ENCODE assay signal across 16 mouse cellular contexts in genomic region chr10:12852416-12853195, GRCm38 (mm10). TPM values are rescaled to one million over a fixed set of nuclear protein-coding genes. Genes with fewer than 3 reads are reported as not detected.
DNase-seq lines count a peak whose midpoint lies in the region; ATAC-seq and TF ChIP-seq lines count a peak whose summit lies in the region.
"Had no signal": no experiment of that assay in that cellular context is flagged by ENCODE, and none has a peak within 500 bp of the region (broad histone marks: within the 10 kb centered on the region; RNA-seq: fewer than 3 reads in every experiment).

No protein-coding gene starts in this region.

- TF ChIP-seq CTCF in liver, postnatal 0 days (IDR thresholded peaks at IDR 0.05; ENCODE audit: low read depth): no peak

- peaks cover 10% of the 10 kb centered on the region for H3K4me1 ChIP-seq in kidney, embryonic 14.5 days (ENCODE audit: control insufficient read depth, insufficient read depth, low read length)
- H3K4me1 ChIP-seq in liver, postnatal 0 days (ENCODE audit: insufficient read depth): peaks cover 11% of the 10 kb centered on the region; the same call in 1 of the 2 replicates

- ATAC-seq in granulocyte monocyte progenitor cell, adult 5-6 weeks (replicated peaks; ENCODE audit: poor library complexity, severe bottlenecking): 0 out of 2 replicates have a peak, but pooled peaks have one; percentile 7
- 0 out of 2 replicates have a peak, but pooled peaks have one; percentile 21 for ATAC-seq in kidney, embryonic 14.5 days (ENCODE audit: low FRiP score, low TSS enrichment)
- peak; percentile 79 for ATAC-seq in liver, postnatal 0 days
- no peak for ATAC-seq in activated CD4-positive, CD25-positive, alpha-beta regulatory T cell, adult 4 months
- ATAC-seq: forebrain, embryonic 13.5 days; hindbrain, embryonic 16.5 days; midbrain, embryonic 16.5 days had no signal

- H3K36me3 ChIP-seq in kidney, embryonic 14.5 days (ENCODE audit: control insufficient read depth, insufficient read depth, low read length): no peaks in the 10 kb centered on the region
- H3K36me3 ChIP-seq in liver, postnatal 0 days (replicated peaks; ENCODE audit: insufficient read depth, low read length): no peaks in the 10 kb centered on the region

- TF ChIP-seq EP300 in liver, postnatal 0 days (IDR thresholded peaks at IDR 0.05; ENCODE audit: low read depth): no peak

- 0 out of 2 replicates have a peak, but pooled peaks cover 2% of the 10 kb centered on the region for H3K9me3 ChIP-seq in kidney, embryonic 14.5 days (ENCODE audit: control insufficient read depth, low read length)
- H3K9me3 ChIP-seq in liver, postnatal 0 days (ENCODE audit: low read length): no peaks in the 10 kb centered on the region
- H3K9me3 ChIP-seq: embryonic facial prominence, embryonic 15.5 days; forebrain, embryonic 13.5 days had no signal

- WGBS in kidney, embryonic 14.5 days: 77% methylated on average over 15 of the region's 15 CpGs
- WGBS in liver, postnatal 0 days (ENCODE audit: insufficient replicate concordance): 69% methylated on average over 15 of the region's 15 CpGs

- DNase-seq in heart, adult 11 months: peak; percentile 83
- DNase-seq in heart, adult 18-20 months: no peak
- DNase-seq in liver, postnatal 0 days: no peak
- DNase-seq in lung, postnatal 25 days (ENCODE audit: low spot score): no peak
- no peak for DNase-seq in heart, postnatal 4 days
- DNase-seq: cerebellum, adult 2 months; gastrocnemius, postnatal 14 days; lung, adult 18-20 months had no signal

- H3K4me3 ChIP-seq in kidney, embryonic 14.5 days (ENCODE audit: low read length): no peak overlapping the region
- no peak overlapping the region for H3K4me3 ChIP-seq in liver, postnatal 0 days (ENCODE audit: low read depth, low read length)
- H3K4me3 ChIP-seq: embryonic facial prominence, embryonic 15.5 days; forebrain, embryonic 13.5 days; layer of hippocampus, adult 2 months had no signal

- H3K27me3 ChIP-seq in kidney, embryonic 14.5 days (ENCODE audit: control insufficient read depth, insufficient read depth, low read length): no peaks in the 10 kb centered on the region
- H3K27me3 ChIP-seq in liver, postnatal 0 days (ENCODE audit: insufficient read depth, low read length): no peaks in the 10 kb centered on the region
- H3K27me3 ChIP-seq: embryonic facial prominence, embryonic 15.5 days; forebrain, embryonic 13.5 days had no signal

- peak overlapping the region; percentile 25; the same call in 1 of the 2 replicates for H3K4me2 ChIP-seq in kidney, embryonic 14.5 days (replicated peaks; ENCODE audit: low read depth, low read length)
- peak overlapping the region; percentile 38 for H3K4me2 ChIP-seq in liver, postnatal 0 days (ENCODE audit: low read depth, low read length)
- H3K4me2 ChIP-seq: embryonic facial prominence, embryonic 15.5 days; forebrain, embryonic 13.5 days had no signal

- no peak overlapping the region for H3K9ac ChIP-seq in kidney, embryonic 14.5 days (ENCODE audit: low read depth, low read length)
- no peak overlapping the region for H3K9ac ChIP-seq in liver, postnatal 0 days (replicated peaks)
- H3K9ac ChIP-seq: embryonic facial prominence, embryonic 15.5 days; forebrain, embryonic 13.5 days had no signal

- peak overlapping the region; percentile 45; the same call in 1 of the 2 replicates for H3K27ac ChIP-seq in kidney, embryonic 14.5 days (ENCODE audit: low read depth, low read length)
- peak overlapping the region; percentile 5; the same call in 1 of the 2 replicates for H3K27ac ChIP-seq in liver, postnatal 0 days (ENCODE audit: low read depth)
- H3K27ac ChIP-seq: embryonic facial prominence, embryonic 15.5 days; forebrain, embryonic 13.5 days; layer of hippocampus, adult 2 months had no signal

RNA-seq across cellular contexts. Expression of gene Utrn, which starts 16.6 kb away (rescaled TPM):
- total RNA-seq in heart, adult 18-20 months (2021): 10 to 100 TPM; 66.8 to 67.5 TPM
- total RNA-seq in granulocyte monocyte progenitor cell, adult 5-6 weeks (2014; fragmentation: Nextera tagmentation): 23.3 and 28.4 TPM in 2 replicates
- 26.6 TPM in 2 replicates for total RNA-seq in granulocyte monocyte progenitor cell, adult 5-6 weeks (2017)
- 46.2 and 91.4 TPM in 2 replicates for polyA plus RNA-seq in kidney, embryonic 14.5 days (2014; fragmentation: Nextera tagmentation; extraction: Ambion mirVana)
- 8.0 and 9.7 TPM in 2 replicates for polyA plus RNA-seq in liver, postnatal 0 days (2015; fragmentation: Nextera tagmentation; extraction: Ambion mirVana)
- polyA plus RNA-seq in activated CD4-positive, CD25-positive, alpha-beta regulatory T cell, adult 4 months (2017; shearing (Covaris generic)): 100 to 1,000 TPM; 255 to 319 TPM
- 100 to 1,000 TPM in 1 of 2 experiments, 10 to 100 TPM in 1; 95.0 to 104 TPM for total RNA-seq in heart, postnatal 4 days (2021)
